Mouse (Mus musculus) cortical plate, adult 2 months (tissue): ENCODE measurements around the gene Ghdc.

Experiments used
- CTCF ChIP-seq: fragments of 200-500 bp; IDR thresholded peaks from 2 replicates; pipeline ENCODE4 v1.5.1; 2011; ENCODE audit warnings: mild to moderate bottlenecking, control low read depth, low read length; ENCODE audit not compliant: insufficient read depth; ENCODE audit errors: extremely low read depth
- POLR2A ChIP-seq: fragments of 200-500 bp; IDR thresholded peaks from 2 replicates; pipeline ENCODE4 v1.6.1; 2011; ENCODE audit warnings: mild to moderate bottlenecking, low read length, control low read depth; ENCODE audit not compliant: insufficient read depth; ENCODE audit errors: extremely low read depth

DNA sequence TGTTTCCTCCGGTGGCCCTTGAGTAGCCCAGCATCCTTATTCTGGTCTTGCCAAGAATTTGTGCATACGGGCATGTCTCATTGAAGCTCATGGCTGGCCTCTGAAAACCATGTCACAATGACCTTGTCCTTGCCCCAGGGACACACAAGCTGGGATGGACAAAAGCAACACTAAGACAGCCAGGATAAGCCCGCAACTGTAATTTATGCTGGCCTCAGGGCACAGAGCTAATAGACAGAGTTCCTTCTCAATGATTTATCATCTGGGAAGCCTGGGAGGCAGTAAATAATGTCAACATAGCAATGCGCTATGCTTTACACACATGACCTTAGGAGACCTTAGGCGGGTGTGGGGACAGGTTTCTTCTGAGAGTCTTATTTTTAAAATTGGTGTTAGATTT, 28.7 kb upstream of the Ghdc start:
- TF ChIP-seq POLR2A (no peak), CTCF (no peak)
